ENCODE assay signal across 16 mouse cellular contexts in the genomic region with DNA sequence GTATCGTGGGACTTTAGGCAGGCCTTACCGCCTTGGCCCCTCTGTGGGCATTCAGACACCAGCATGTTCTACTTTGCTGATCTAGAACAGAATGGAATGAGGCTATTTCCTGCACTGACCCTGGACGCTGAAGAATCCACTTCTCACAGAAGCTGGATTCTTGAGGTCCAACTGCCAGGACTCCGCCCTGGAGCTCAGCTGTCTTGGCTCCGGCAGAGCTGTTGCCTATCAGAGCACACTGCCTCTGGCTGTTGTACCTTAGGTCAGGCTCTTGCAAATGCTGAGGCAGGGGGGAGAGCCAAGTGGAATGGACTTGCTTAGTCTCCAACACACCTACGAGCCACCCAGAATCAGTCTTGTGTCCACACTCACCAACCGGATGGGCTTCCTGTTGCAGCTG. TPM values are rescaled to one million over a fixed set of nuclear protein-coding genes. Genes with fewer than 3 reads are reported as not detected.
DNase-seq lines count a peak whose midpoint lies in the region; ATAC-seq and TF ChIP-seq lines count a peak whose summit lies in the region.
"Had no signal": no experiment of that assay in that cellular context is flagged by ENCODE, and none has a peak within 500 bp of the region (broad histone marks: within the 10 kb centered on the region; RNA-seq: fewer than 3 reads in every experiment).

No protein-coding gene starts in this region.

- 48% methylated on average over 7 of the region's 7 CpGs for WGBS in lung, adult 2 months

- H3K4me1 ChIP-seq in lung, adult 2 months (ENCODE audit: control insufficient read depth, insufficient read depth, low read length) = peaks cover 21% of the 10 kb centered on the region
- H3K4me1 ChIP-seq: neural tube, embryonic 13.5 days had no signal

- no peak for ATAC-seq in CD4-positive, CD25-positive, alpha-beta regulatory T cell, adult 4 months
- ATAC-seq: intestine, embryonic 15.5 days; midbrain, embryonic 16.5 days had no signal

- peak; percentile 68 for DNase-seq in gastrocnemius, adult 18-20 months (ENCODE audit: low spot score)
- DNase-seq in gastrocnemius, postnatal 36 days = no peak
- DNase-seq in lung, adult 18-20 months = peak; percentile 64 to 75
- no peak for DNase-seq in lung, adult 2 months
- DNase-seq in kidney, postnatal 25 days = peak; percentile 43 to 83
- peak; percentile 81 for DNase-seq in skeletal muscle tissue, adult 2 months (ENCODE audit: low read depth, low spot score)
- no peak for DNase-seq in right cerebral cortex, postnatal 14 days
- DNase-seq: cerebellum, adult 8-10 months; embryo, embryonic 11 days; thymus, postnatal 25 days had no signal

- TF ChIP-seq POLR2A in lung, adult 2 months (IDR thresholded peaks at IDR 0.05; ENCODE audit: borderline replicate concordance, extremely low read depth, low read depth, low read length) = no peak

- no peak overlapping the region for H3K4me3 ChIP-seq in lung, adult 2 months (replicated peaks; ENCODE audit: extremely low read depth, low read depth, low read length)
- H3K4me3 ChIP-seq: erythroblast, embryonic 14.5 days; intestine, embryonic 15.5 days; lung, embryonic 15.5 days; neural tube, embryonic 13.5 days had no signal

- intact Hi-C loops in gastrocnemius, postnatal 36 days (cut with DNase I) = no loop called here

- no peak for TF ChIP-seq CTCF in lung, adult 2 months (IDR thresholded peaks at IDR 0.05; ENCODE audit: insufficient read depth, low read length)

RNA-seq across cellular contexts. Expression of a gene that starts 12.2 kb away (rescaled TPM):
- 10 to 100 TPM; 11.8 to 13.3 TPM for total RNA-seq in gastrocnemius, adult 18-20 months (2021)
- 10 to 100 TPM in 1 of 2 experiments, 1 to 10 TPM in 1; 9.3 to 11.2 TPM for total RNA-seq in gastrocnemius, postnatal 36 days (2021)
- 16.9 and 21.0 TPM in 2 replicates for polyA plus RNA-seq in lung, adult 2 months (2012; rRNA removed)
- polyA plus RNA-seq in CD4-positive, CD25-positive, alpha-beta regulatory T cell, adult 4 months (2017; shearing (Covaris generic)) = 10 to 100 TPM; 27.8 to 29.1 TPM

RNA-seq across cellular contexts. Expression of a gene that starts 14.5 kb away (rescaled TPM):
- total RNA-seq in gastrocnemius, adult 18-20 months (2021) = 10 to 100 TPM; 31.8 to 32.2 TPM
- 10 to 100 TPM; 33.5 to 35.9 TPM for total RNA-seq in gastrocnemius, postnatal 36 days (2021)
- polyA plus RNA-seq in lung, adult 2 months (2012; rRNA removed) = 0.34 and 1.1 TPM in 2 replicates
- 1 to 10 TPM; 1.8 to 3.0 TPM for polyA plus RNA-seq in CD4-positive, CD25-positive, alpha-beta regulatory T cell, adult 4 months (2017; shearing (Covaris generic))
- polyA plus RNA-seq: erythroblast, embryonic 14.5 days had no signal

RNA-seq across cellular contexts. Expression of a gene that starts 30.1 kb away (rescaled TPM):
- 1 to 10 TPM; 6.0 to 6.6 TPM for total RNA-seq in gastrocnemius, adult 18-20 months (2021)
- 10 to 100 TPM in 1 of 2 experiments, 1 to 10 TPM in 1; 3.9 to 32.3 TPM for total RNA-seq in gastrocnemius, postnatal 36 days (2021)
- polyA plus RNA-seq in lung, adult 2 months (2012; rRNA removed) = 61.1 and 72.2 TPM in 2 replicates
- 100 to 1,000 TPM; 102 to 161 TPM for polyA plus RNA-seq in CD4-positive, CD25-positive, alpha-beta regulatory T cell, adult 4 months (2017; shearing (Covaris generic))

RNA-seq across cellular contexts. Expression of a gene that starts 36.2 kb away (rescaled TPM):
- total RNA-seq in gastrocnemius, adult 18-20 months (2021) = 10 to 100 TPM; 33.6 to 34.8 TPM
- total RNA-seq in gastrocnemius, postnatal 36 days (2021) = 10 to 100 TPM; 28.2 to 31.2 TPM
- polyA plus RNA-seq in lung, adult 2 months (2012; rRNA removed) = 29.3 and 41.1 TPM in 2 replicates
- 10 to 100 TPM; 52.7 to 58.5 TPM for polyA plus RNA-seq in CD4-positive, CD25-positive, alpha-beta regulatory T cell, adult 4 months (2017; shearing (Covaris generic))

Comparison
In these comparisons a context has a peak if more than half of its experiments do, and no peak if none do; other contexts are left out.
1. DNase-seq: peak in gastrocnemius, adult 18-20 months (single experiment), lung, adult 18-20 months (2 of 2), kidney, postnatal 25 days (2 of 2) and skeletal muscle tissue, adult 2 months (single experiment); none in gastrocnemius, postnatal 36 days (0 of 2), lung, adult 2 months (single experiment) and right cerebral cortex, postnatal 14 days (single experiment).